Mouse (Mus musculus) liver, postnatal 0 days (tissue): Measurements from ENCODE around the gene Dexi. TPM values are rescaled to one million over a fixed set of nuclear protein-coding genes. Genes with fewer than 3 reads are reported as not detected.

Experiments used
- ATAC-seq: fragments of 200-750 bp; cut with Nextera tagmentation; 2 replicates; pipeline ENCODE4 v1.8.0; 2017; ENCODE audit warnings: mild to moderate bottlenecking, moderate library complexity
- DNase-seq: peaks from one replicate; pipeline ENCODE4 v3.0.0-alpha.2; 2016
- H3K27ac ChIP-seq: fragments of 300-500 bp; sonication (generic); 2 replicates; pipeline ENCODE4 v1.5.1; 2014; ENCODE audit warnings: antibody characterized with exemption, moderate library complexity, mild to moderate bottlenecking, low read depth
- H3K27me3 ChIP-seq: fragments of 300-500 bp; sonication (generic); 2 replicates; pipeline ENCODE4 v1.6.1; 2014; ENCODE audit warnings: low read length, control low read depth, mixed read lengths; ENCODE audit not compliant: insufficient read depth
- H3K36me3 ChIP-seq: fragments of 300-500 bp; sonication (generic); replicated peaks from 2 replicates; pipeline ENCODE4 v1.6.1; 2014; ENCODE audit warnings: mild to moderate bottlenecking, control low read depth, low read length, moderate library complexity, mixed read lengths; ENCODE audit not compliant: insufficient read depth
- H3K4me1 ChIP-seq: fragments of 300-500 bp; sonication (generic); 2 replicates; pipeline ENCODE4 v1.6.1; 2014; ENCODE audit warnings: antibody characterized with exemption, mild to moderate bottlenecking, control low read depth; ENCODE audit not compliant: insufficient read depth
- H3K4me2 ChIP-seq: fragments of 300-500 bp; sonication (generic); 2 replicates; pipeline ENCODE4 v1.6.1; 2014; ENCODE audit warnings: low read depth, mild to moderate bottlenecking, low read length, moderate library complexity, mixed read lengths
- H3K4me3 ChIP-seq: fragments of 300-500 bp; sonication (generic); 2 replicates; pipeline ENCODE4 v1.5.1; 2014; ENCODE audit warnings: low read depth, low read length
- H3K9ac ChIP-seq: fragments of 300-500 bp; sonication (generic); replicated peaks from 2 replicates; pipeline ENCODE4 v1.6.1; 2014; ENCODE audit warnings: mild to moderate bottlenecking, moderate library complexity
- H3K9me3 ChIP-seq: fragments of 300-500 bp; sonication (generic); 2 replicates; pipeline ENCODE4 v1.6.1; 2016; ENCODE audit warnings: mild to moderate bottlenecking, control low read depth, low read length, mixed read lengths
- CTCF ChIP-seq: sonication (generic); IDR thresholded peaks from 2 replicates; pipeline ENCODE4 v1.5.1; 2016; ENCODE audit warnings: antibody characterized with exemption, low read depth
- EP300 ChIP-seq: IDR thresholded peaks from 2 replicates; pipeline ENCODE4 v1.6.1; 2016; ENCODE audit warnings: antibody characterized with exemption, low read depth, mild to moderate bottlenecking
- WGBS: fragments of 180-500 bp; shearing (Covaris S2); extraction: QIAGEN DNeasy Blood & Tissue Kit; methylation state at CpG from one replicate; pipeline ENCODE4 v1.1.7; 2014; ENCODE audit not compliant: insufficient replicate concordance; 5-methylcytosine and 5-hydroxymethylcytosine counted together
- polyA plus RNA-seq: library from polyadenylated mRNA; unstranded; fragments of >200 nt; fragmentation: Nextera tagmentation; extraction: Ambion mirVana; gene quantifications from 2 replicates; pipeline ENCODE4 v1.2.1, GENCODE M21; 2015

Dexi gene
- polyA plus RNA-seq, 1 experiment from 2014 or later: 2.8 TPM

GRCm38 (mm10) chr16:10465011-10465681 is 77.7 kb downstream of the Dexi start:
- Histone ChIP-seq H3K4me1 (no peaks in the 10 kb centered on the region), H3K27ac (peak overlapping the region; percentile 70), H3K4me3 (no peak overlapping the region), H3K27me3 (no peaks in the 10 kb centered on the region), H3K4me2 (peak overlapping the region; percentile 4; the same call in 1 of the 2 replicates), H3K9me3 (no peaks in the 10 kb centered on the region), H3K9ac (no peak overlapping the region), H3K36me3 (no peaks in the 10 kb centered on the region)
- ATAC-seq: peak; percentile 88
- TF ChIP-seq CTCF (no peak), EP300 (no peak)
- WGBS: 31% methylated on average over 4 of the region's 4 CpGs
- peak; percentile 30 for DNase-seq

GRCm38 (mm10) chr16:10461178-10461577 is 81.7 kb downstream of the Dexi start:
- H3K4me2 ChIP-seq: no peak overlapping the region
- WGBS: 45% methylated on average over 2 of the region's 2 CpGs
- H3K4me1 ChIP-seq: no peaks in the 10 kb centered on the region
- TF ChIP-seq CTCF (no peak), EP300 (no peak)
- H3K9ac ChIP-seq: no peak overlapping the region
- H3K27me3 ChIP-seq: no peaks in the 10 kb centered on the region
- H3K27ac ChIP-seq: no peak overlapping the region
- no peaks in the 10 kb centered on the region for H3K36me3 ChIP-seq
- no peaks in the 10 kb centered on the region for H3K9me3 ChIP-seq
- ATAC-seq: no peak
- DNase-seq: no peak
- H3K4me3 ChIP-seq: no peak overlapping the region

- no peaks in the 10 kb centered on the region for H3K9me3 ChIP-seq
- no peaks in the 10 kb centered on the region for H3K4me1 ChIP-seq
- no peak for DNase-seq
- TF ChIP-seq CTCF (no peak), EP300 (no peak)
- no peak overlapping the region for H3K9ac ChIP-seq
- H3K4me2 ChIP-seq: no peak overlapping the region
- ATAC-seq: no peak
- 59% methylated on average over 2 of the region's 2 CpGs for WGBS
- no peak overlapping the region for H3K4me3 ChIP-seq
- no peaks in the 10 kb centered on the region for H3K27me3 ChIP-seq
- no peak overlapping the region for H3K27ac ChIP-seq
- H3K36me3 ChIP-seq: no peaks in the 10 kb centered on the region
These were observed 82.7 kb downstream of the Dexi start for GRCm38 (mm10) chr16:10460188-10460587.

GRCm38 (mm10) chr16:10454583-10454974 is 88.3 kb downstream of the Dexi start:
- Histone ChIP-seq H3K27ac (no peak overlapping the region), H3K9me3 (no peaks in the 10 kb centered on the region), H3K4me2 (no peak overlapping the region), H3K4me1 (peaks cover 28% of the 10 kb centered on the region), H3K9ac (no peak overlapping the region), H3K4me3 (no peak overlapping the region), H3K36me3 (no peaks in the 10 kb centered on the region), H3K27me3 (no peaks in the 10 kb centered on the region)
- TF ChIP-seq CTCF (no peak), EP300 (no peak)
- no peak for ATAC-seq
- WGBS: 46% methylated on average over 3 of the region's 3 CpGs
- no peak for DNase-seq

GRCm38 (mm10) chr16:10453872-10454582 is 88.8 kb downstream of the Dexi start:
- 62% methylated on average over 6 of the region's 6 CpGs for WGBS
- DNase-seq: no peak
- no peak overlapping the region for H3K4me2 ChIP-seq
- H3K27me3 ChIP-seq: no peaks in the 10 kb centered on the region
- H3K36me3 ChIP-seq: no peaks in the 10 kb centered on the region
- no peak overlapping the region for H3K4me3 ChIP-seq
- no peak for TF ChIP-seq EP300
- no peak for TF ChIP-seq CTCF
- ATAC-seq: no peak
- H3K27ac ChIP-seq: no peak overlapping the region
- H3K9me3 ChIP-seq: no peaks in the 10 kb centered on the region
- no peak overlapping the region for H3K9ac ChIP-seq
- H3K4me1 ChIP-seq: peaks cover 32% of the 10 kb centered on the region

Other genes starting within 250 kb of the Dexi start
- gene Emp2, start 229.1 kb downstream of the Dexi start, polyA plus RNA-seq: 1.2 and 1.5 TPM in 2 replicates
- 0.07 TPM in 1 of 2 replicates, not detected in the other for gene Tekt5, start 147.6 kb downstream of the Dexi start, polyA plus RNA-seq
- gene Nubp1, start 131.1 kb downstream of the Dexi start, polyA plus RNA-seq: 24.3 and 25.8 TPM in 2 replicates
- gene Tvp23a, start 95.7 kb downstream of the Dexi start, polyA plus RNA-seq: 0.20 and 0.21 TPM in 2 replicates
- gene Ciita, start 63.0 kb downstream of the Dexi start, polyA plus RNA-seq: 0.21 and 0.31 TPM in 2 replicates
- gene Clec16a, start 2.3 kb upstream of the Dexi start, polyA plus RNA-seq: 9.5 and 11.3 TPM in 2 replicates
- 1.6 TPM in 2 replicates for gene Socs1, start 242.5 kb upstream of the Dexi start, polyA plus RNA-seq
- gene Tnp2, start 245.6 kb upstream of the Dexi start, polyA plus RNA-seq: not detected in 2 replicates
- not detected in 2 replicates for gene Prm3, start 247.9 kb upstream of the Dexi start, polyA plus RNA-seq